Mouse (Mus musculus): ENCODE data around the gene 4930453N24Rik.

GRCm38 (mm10) chr16:64717814-64718213, 53.1 kb downstream of the 4930453N24Rik start:
- TF ChIP-seq CTCF (IDR thresholded peaks at IDR 0.05; ENCODE audit: control insufficient read depth, insufficient read depth, low read length) (no peak), POLR2A (IDR thresholded peaks at IDR 0.05; ENCODE audit: borderline replicate concordance, control insufficient read depth, low read depth, low read length) (no peak)
